Mouse (Mus musculus) limb, embryonic 12.5 days (tissue): ENCODE data around the gene R3hdml. TPM values are rescaled to one million over a fixed set of nuclear protein-coding genes. Genes with fewer than 3 reads are reported as not detected.
"Not testable (repeated sequence)": the region's sequence is repeated elsewhere in the genome, so short reads cannot be mapped to it uniquely, and the experiment has no call there.

Experiments
- ATAC-seq: fragments of 200-750 bp; cut with Nextera tagmentation; 2 replicates; pipeline ENCODE4 v1.8.0; 2017; ENCODE audit warnings: low read depth, moderate TSS enrichment; ENCODE audit not compliant: insufficient number of reproducible peaks, insufficient read depth, low FRiP score, low TSS enrichment
- H3K27ac ChIP-seq: fragments of 300-500 bp; sonication (generic); 2 replicates; pipeline ENCODE4 v1.5.1; 2016; ENCODE audit warnings: mild to moderate bottlenecking, moderate library complexity
- H3K27me3 ChIP-seq: fragments of 300-500 bp; sonication (generic); 2 replicates; pipeline ENCODE4 v1.6.1; 2016; ENCODE audit warnings: mild to moderate bottlenecking, moderate library complexity
- H3K36me3 ChIP-seq: fragments of 300-500 bp; sonication (generic); 2 replicates; pipeline ENCODE4 v1.6.1; 2016; ENCODE audit warnings: mild to moderate bottlenecking, moderate library complexity
- H3K4me1 ChIP-seq: fragments of 300-500 bp; sonication (generic); replicated peaks from 2 replicates; pipeline ENCODE4 v1.6.1; 2016
- H3K4me2 ChIP-seq: fragments of 300-500 bp; sonication (generic); 2 replicates; pipeline ENCODE4 v1.6.1; 2016; ENCODE audit warnings: mild to moderate bottlenecking, moderate library complexity
- H3K4me3 ChIP-seq: fragments of 300-500 bp; sonication (generic); replicated peaks from 2 replicates; pipeline ENCODE4 v1.5.1; 2016; ENCODE audit warnings: mild to moderate bottlenecking
- H3K9ac ChIP-seq: fragments of 300-500 bp; sonication (generic); replicated peaks from 2 replicates; pipeline ENCODE4 v1.6.1; 2016; ENCODE audit warnings: mild to moderate bottlenecking, moderate library complexity
- H3K9me3 ChIP-seq: fragments of 300-500 bp; sonication (generic); 2 replicates; pipeline ENCODE4 v1.6.1; 2016; ENCODE audit warnings: mild to moderate bottlenecking, moderate library complexity
- WGBS: fragments of 180-500 bp; shearing (Covaris S2); methylation state at CpG from one replicate; pipeline ENCODE4 v1.1.7; 2016; 5-methylcytosine and 5-hydroxymethylcytosine counted together
- polyA plus RNA-seq: library from polyadenylated mRNA; unstranded; fragments of >200 nt; fragmentation: Nextera tagmentation; extraction: Ambion mirVana; gene quantifications from 2 replicates; pipeline ENCODE4 v1.2.1, GENCODE M21; 2016

The R3hdml gene
- polyA plus RNA-seq, 1 experiment from 2014 or later, result not detected

DNA sequence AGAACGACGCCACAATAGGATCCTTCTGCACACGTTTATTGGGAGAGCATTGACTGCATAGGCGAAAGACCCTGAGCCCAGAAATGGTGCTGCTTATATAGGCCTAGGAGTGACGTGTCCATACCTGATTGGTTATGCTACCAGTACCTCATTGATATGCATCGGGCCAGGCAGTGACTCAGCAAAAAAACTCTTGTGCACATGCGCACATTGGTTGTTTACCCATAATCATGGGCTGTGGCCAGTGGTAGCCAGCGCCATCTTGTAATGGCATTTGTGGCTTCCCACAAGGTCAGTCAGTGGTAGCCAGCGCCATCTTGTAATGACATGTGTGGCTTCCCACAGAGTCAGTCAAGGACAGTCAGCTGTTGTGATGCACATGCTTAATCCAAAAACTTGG is 30.8 kb upstream of the R3hdml start:
- not testable (repeated sequence) for H3K4me1 ChIP-seq, ATAC-seq, H3K36me3 ChIP-seq, H3K4me3 ChIP-seq, H3K9ac ChIP-seq, H3K9me3 ChIP-seq, H3K4me2 ChIP-seq, H3K27ac ChIP-seq
- WGBS, result 94% methylated on average over 9 of the region's 9 CpGs
- peaks cover 28% of the 10 kb centered on the region for H3K27me3 ChIP-seq

DNA sequence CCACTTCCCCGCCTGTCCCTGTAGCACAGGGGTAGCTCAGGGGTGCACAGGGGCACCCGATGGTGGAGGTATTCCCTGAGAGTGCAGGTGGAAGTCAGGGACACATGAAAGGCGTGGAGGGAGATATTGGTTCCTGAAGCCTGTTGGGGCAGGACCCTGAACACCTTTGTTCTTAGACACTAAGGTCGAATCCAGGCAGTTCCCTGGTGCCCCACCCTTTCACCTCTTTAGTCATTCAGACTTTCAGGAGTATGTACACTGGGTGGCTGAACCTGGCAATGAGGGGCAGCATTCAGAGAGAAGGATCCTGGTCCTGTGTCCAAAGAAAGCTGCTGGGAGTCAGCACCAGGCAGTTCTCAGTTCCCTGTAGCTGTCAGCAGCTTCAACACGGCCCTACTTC is 29.7 kb upstream of the R3hdml start:
- H3K36me3 ChIP-seq, result peaks cover 18% of the 10 kb centered on the region
- H3K4me3 ChIP-seq, result no peak overlapping the region
- H3K27ac ChIP-seq, result no peak overlapping the region
- H3K4me2 ChIP-seq, result no peak overlapping the region
- ATAC-seq, result no peak
- H3K27me3 ChIP-seq, result peaks cover 28% of the 10 kb centered on the region
- no peaks in the 10 kb centered on the region for H3K9me3 ChIP-seq
- no peaks in the 10 kb centered on the region for H3K4me1 ChIP-seq
- WGBS, result 85% methylated on average over 5 of the region's 5 CpGs
- no peak overlapping the region for H3K9ac ChIP-seq

DNA sequence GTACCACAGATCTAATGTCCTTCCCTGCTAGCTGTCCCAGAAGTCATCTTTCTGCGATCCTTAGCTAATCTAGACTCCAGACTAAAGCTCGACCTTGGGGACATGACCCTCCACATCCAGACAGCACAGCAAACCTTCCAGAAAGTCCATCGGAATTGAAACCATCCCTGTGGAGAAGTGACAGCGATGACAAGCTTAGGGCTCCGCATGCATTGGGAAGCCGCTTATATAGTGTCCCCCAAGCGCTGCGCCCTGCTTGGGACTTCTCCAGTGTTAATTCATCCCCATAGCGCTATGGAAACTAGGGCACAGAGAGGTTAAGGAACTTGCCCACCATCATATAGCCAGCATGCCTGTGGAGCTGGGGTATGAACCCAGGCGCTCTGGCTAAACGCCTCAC is 29.3 kb upstream of the R3hdml start:
- Histone ChIP-seq H3K9me3 (no peaks in the 10 kb centered on the region), H3K4me2 (no peak overlapping the region), H3K27me3 (peaks cover 24% of the 10 kb centered on the region), H3K27ac (no peak overlapping the region), H3K9ac (no peak overlapping the region), H3K36me3 (peaks cover 21% of the 10 kb centered on the region), H3K4me1 (no peaks in the 10 kb centered on the region), H3K4me3 (no peak overlapping the region)
- no peak for ATAC-seq
- 69% methylated on average over 11 of the region's 11 CpGs for WGBS

DNA sequence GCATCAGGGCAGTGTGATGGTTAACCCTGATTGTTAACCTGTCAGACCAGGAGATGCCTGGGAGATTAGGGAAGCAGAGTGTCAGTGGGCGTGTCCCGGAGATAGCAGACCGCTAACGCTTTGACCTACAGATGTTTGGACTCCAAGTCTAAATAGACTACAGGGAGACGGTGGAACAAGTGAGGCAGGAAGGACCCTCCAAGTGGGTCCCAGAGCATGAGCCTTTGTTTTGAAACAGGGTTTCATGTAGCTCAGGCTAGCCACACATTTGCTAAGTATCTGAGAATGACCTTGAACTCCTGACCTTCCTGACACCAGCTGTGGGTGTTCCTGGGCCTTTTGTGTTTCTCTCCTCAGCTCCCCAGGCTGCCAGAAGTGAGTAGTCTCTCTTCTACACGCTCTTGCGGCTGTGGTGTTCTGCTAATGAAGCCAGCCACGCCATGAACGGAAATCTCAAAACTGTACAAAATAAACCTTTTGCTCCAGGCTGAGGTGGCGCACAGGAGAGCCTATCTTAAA is 28.8 kb upstream of the R3hdml start:
- Histone ChIP-seq H3K4me3 (no peak overlapping the region), H3K4me1 (no peaks in the 10 kb centered on the region), H3K36me3 (peaks cover 26% of the 10 kb centered on the region), H3K27ac (no peak overlapping the region), H3K4me2 (no peak overlapping the region), H3K27me3 (peaks cover 19% of the 10 kb centered on the region), H3K9me3 (no peaks in the 10 kb centered on the region), H3K9ac (no peak overlapping the region)
- 56% methylated on average over 10 of the region's 10 CpGs for WGBS
- ATAC-seq, result no peak

DNA sequence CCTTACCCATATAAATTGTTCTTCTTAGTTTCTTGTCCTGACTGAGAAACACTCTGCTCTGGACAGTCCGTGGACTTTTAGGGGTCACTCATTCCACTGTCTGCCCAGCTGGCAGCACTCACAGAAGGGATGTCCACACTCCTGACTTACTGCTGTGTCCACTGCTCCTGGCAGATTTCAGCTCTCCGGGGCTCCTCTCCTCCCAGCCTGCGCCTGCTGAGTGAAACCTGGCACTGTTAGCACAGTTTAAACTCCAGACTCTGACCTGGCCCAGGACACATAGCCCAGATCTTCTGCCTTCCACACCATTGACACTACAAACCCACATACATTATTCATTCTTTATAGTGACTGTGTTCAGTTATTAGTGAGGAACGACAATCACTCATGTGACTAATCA is 28.1 kb upstream of the R3hdml start:
- no peak overlapping the region for H3K9ac ChIP-seq
- peaks cover 12% of the 10 kb centered on the region for H3K27me3 ChIP-seq
- H3K36me3 ChIP-seq, result peaks cover 33% of the 10 kb centered on the region
- WGBS, result 79% methylated on average over 4 of the region's 4 CpGs
- no peak overlapping the region for H3K27ac ChIP-seq
- H3K4me1 ChIP-seq, result no peaks in the 10 kb centered on the region
- no peaks in the 10 kb centered on the region for H3K9me3 ChIP-seq
- ATAC-seq, result no peak
- no peak overlapping the region for H3K4me2 ChIP-seq
- H3K4me3 ChIP-seq, result no peak overlapping the region

DNA sequence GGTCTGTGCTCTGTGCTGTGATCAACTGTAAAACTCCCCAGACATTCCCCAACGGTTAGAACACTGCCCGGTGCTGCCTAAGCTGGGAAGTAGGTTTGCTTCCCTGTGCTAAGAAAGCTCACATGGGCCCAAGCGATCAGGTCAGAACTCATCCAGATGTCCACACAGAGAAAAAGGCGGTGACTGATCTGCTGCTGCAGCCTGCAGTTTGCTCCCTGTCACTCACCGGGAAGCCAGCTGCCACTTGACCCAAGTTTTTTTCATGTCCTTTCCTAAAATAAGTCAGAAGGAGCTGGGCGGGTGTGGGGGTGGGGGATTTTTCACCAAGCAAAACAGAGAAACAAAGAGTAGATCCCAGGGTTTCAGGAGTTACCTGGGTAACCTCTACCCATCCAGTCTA is 27.6 kb upstream of the R3hdml start:
- WGBS, result 66% methylated on average over 6 of the region's 6 CpGs
- Histone ChIP-seq H3K4me2 (no peak overlapping the region), H3K36me3 (peaks cover 38% of the 10 kb centered on the region), H3K4me1 (no peaks in the 10 kb centered on the region), H3K27me3 (peaks cover 6% of the 10 kb centered on the region), H3K9ac (no peak overlapping the region), H3K9me3 (no peaks in the 10 kb centered on the region), H3K27ac (no peak overlapping the region), H3K4me3 (no peak overlapping the region)
- ATAC-seq, result no peak

DNA sequence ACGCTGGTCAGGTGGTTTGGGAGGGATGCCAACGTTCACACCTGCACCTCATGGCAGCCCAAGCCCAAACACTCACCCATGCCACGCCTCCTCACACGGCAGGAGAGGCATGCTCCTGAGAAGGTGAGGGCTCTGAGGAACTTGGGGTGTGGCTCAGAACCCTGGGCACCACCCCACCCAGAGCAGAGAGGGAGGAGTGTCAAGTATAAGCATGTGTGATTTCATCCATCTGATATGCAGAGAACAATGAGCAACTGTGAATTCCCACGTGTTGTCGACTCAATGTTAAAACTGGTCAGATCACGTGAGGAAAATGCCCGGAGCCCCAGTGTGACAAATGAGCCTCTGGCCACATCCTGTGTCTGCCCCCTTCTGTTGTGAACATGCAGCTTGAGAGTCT is 25.3 kb upstream of the R3hdml start:
- 70% methylated on average over 8 of the region's 8 CpGs for WGBS
- no peak for ATAC-seq

DNA sequence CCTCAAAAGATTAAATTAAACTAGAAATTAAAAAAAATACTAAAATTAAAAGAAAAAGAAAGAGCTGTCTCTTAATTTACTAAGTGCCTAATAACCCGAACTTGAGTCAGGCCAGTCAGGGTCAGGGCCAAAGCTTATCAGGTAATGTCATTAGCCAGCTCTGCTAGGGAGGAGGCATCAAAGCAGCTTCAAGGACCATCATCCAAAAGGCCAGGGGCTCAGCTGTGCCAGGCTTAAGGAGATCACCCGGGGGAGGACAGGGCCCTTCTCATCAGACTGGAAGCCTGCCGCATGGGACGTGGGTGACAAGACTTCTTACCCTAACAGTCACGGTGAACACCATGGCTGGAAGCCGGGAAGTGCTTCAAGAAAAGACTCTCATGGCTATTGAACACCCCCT is 24.5 kb upstream of the R3hdml start:
- no peak overlapping the region for H3K9ac ChIP-seq
- ATAC-seq, result no peak
- H3K9me3 ChIP-seq, result no peaks in the 10 kb centered on the region
- no peaks in the 10 kb centered on the region for H3K27me3 ChIP-seq
- WGBS, result 89% methylated on average over 6 of the region's 6 CpGs
- H3K4me1 ChIP-seq, result peaks cover 10% of the 10 kb centered on the region
- peaks cover 42% of the 10 kb centered on the region for H3K36me3 ChIP-seq
- no peak overlapping the region for H3K4me3 ChIP-seq
- H3K4me2 ChIP-seq, result no peak overlapping the region
- H3K27ac ChIP-seq, result no peak overlapping the region

More for the DNA sequence above, 25.3 kb upstream of the R3hdml start:
- H3K4me2 ChIP-seq, result no peak overlapping the region
- H3K27ac ChIP-seq, result no peak overlapping the region
- no peaks in the 10 kb centered on the region for H3K9me3 ChIP-seq
- no peak overlapping the region for H3K9ac ChIP-seq
- no peaks in the 10 kb centered on the region for H3K27me3 ChIP-seq
- H3K4me1 ChIP-seq, result peaks cover 8% of the 10 kb centered on the region
- H3K36me3 ChIP-seq, result peaks cover 42% of the 10 kb centered on the region
- no peak overlapping the region for H3K4me3 ChIP-seq

DNA sequence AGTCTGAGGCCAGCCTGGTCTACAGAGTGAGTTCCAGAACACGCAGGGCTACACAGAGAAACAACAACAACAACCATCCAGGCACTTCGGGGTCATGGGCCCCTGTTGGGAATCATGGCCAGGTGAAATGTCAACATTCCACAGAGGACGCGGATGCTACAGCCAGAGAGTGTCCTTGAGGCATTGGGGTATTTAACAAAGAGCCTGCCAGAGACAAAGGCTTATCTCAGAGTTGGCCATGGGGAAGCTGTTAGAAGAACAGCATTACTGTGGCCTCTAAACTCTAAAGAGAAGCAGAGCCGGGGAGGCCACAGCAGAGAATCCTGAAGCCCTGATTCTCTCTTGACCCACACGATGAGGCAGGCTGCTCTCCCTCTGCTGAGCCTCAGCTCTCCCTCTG is 23.3 kb upstream of the R3hdml start:
- 88% methylated on average over 6 of the region's 6 CpGs for WGBS
- no peaks in the 10 kb centered on the region for H3K9me3 ChIP-seq
- H3K4me1 ChIP-seq, result peaks cover 10% of the 10 kb centered on the region
- H3K4me2 ChIP-seq, result no peak overlapping the region
- no peak overlapping the region for H3K4me3 ChIP-seq
- no peaks in the 10 kb centered on the region for H3K27me3 ChIP-seq
- no peak overlapping the region for H3K9ac ChIP-seq
- peaks cover 42% of the 10 kb centered on the region for H3K36me3 ChIP-seq
- no peak for ATAC-seq
- no peak overlapping the region for H3K27ac ChIP-seq

DNA sequence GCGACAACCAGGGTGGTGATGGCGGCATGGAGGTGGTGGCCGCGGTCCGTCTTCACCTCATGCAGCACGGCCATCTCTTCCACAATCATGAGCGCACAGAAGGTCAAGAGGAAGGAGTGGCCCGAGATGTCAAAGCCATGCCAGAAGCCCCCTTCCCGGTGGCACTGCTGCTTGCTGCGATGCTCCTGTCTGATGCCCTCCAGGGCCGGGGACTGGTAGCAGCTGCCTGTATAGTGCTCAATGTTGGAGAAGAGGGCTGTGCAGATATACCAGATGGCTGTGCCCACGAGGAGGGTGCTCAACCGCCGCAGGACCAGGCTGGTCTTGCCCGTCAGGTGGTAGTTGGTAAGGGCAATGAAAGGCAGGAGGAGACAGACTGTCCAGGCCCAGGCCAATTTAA is 22.4 kb upstream of the R3hdml start:
- WGBS, result 95% methylated on average over 15 of the region's 15 CpGs
- no peak for ATAC-seq
- Histone ChIP-seq H3K4me3 (no peak overlapping the region), H3K4me2 (no peak overlapping the region), H3K36me3 (peaks cover 42% of the 10 kb centered on the region), H3K9me3 (no peaks in the 10 kb centered on the region), H3K27ac (no peak overlapping the region), H3K9ac (no peak overlapping the region), H3K4me1 (peaks cover 10% of the 10 kb centered on the region), H3K27me3 (no peaks in the 10 kb centered on the region)

DNA sequence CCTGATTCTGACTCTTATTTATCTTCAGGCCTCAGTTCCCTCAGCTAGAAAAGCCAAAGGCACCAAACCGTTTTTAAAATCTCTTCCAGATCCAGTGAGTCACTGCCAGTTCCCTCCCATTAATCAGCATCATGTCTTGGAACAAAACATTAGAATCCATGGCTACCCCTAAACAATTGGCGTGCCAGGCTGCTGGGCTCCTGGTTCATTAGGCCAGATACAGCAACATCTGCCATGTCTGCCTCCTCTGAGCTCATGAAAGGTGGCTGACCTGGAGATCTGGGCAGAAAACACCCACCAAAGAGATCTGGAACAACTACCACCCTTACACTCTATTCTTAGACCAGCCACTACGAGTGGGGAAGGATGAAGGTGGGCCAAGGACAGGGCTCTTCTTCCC is 21.0 kb upstream of the R3hdml start:
- H3K27me3 ChIP-seq, result no peaks in the 10 kb centered on the region
- H3K36me3 ChIP-seq, result peaks cover 34% of the 10 kb centered on the region
- no peak for ATAC-seq
- peak overlapping the region; percentile 79 for H3K4me3 ChIP-seq
- no peak overlapping the region for H3K27ac ChIP-seq
- H3K9me3 ChIP-seq, result no peaks in the 10 kb centered on the region
- H3K4me2 ChIP-seq, result peak overlapping the region; percentile 81
- WGBS, result 78% methylated on average over 3 of the region's 3 CpGs
- peak overlapping the region; percentile 79; the same call in 1 of the 2 replicates for H3K9ac ChIP-seq
- H3K4me1 ChIP-seq, result peaks cover 10% of the 10 kb centered on the region

DNA sequence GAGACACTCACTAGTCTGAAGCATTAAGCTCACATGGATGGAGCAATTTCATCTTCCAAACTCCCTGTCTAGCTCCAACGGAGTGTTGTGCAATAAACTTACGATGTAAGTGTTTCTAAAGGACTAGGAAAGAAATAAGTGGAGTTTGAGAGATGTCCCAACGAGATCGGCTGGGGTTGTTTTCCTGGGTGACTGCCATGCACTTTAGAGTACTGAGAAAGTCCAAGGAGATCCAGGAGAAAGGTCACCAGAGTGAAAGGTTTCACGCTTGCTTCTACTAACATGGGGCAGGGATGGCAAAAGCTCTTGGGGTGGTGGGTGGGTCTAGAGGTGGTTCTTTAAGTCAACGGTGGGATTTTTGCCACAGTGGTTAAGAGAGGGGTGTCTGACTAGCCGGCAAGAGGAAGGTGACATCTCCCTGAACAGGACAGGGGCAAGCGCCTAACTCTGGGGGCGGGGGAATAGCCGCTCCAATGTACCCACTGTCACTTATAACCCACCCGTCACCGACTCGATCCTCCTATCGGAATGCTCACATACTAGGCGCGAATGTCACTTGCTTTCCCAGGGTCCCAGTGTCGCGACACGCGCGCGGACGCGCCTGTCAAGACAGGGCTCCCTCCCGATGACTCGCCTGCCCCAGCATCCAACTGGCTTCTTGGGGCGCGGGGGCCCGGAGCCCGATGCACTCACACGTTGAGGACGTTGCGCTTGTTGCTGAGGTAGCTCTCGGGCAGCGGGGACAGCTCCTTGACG is 20.2 kb upstream of the R3hdml start:
- Histone ChIP-seq H3K4me1 (peaks cover 10% of the 10 kb centered on the region), H3K9ac (peak overlapping the region; percentile 79), H3K27ac (no peak overlapping the region), H3K27me3 (no peaks in the 10 kb centered on the region), H3K9me3 (no peaks in the 10 kb centered on the region), H3K4me3 (peak overlapping the region; percentile 79), H3K36me3 (peaks cover 27% of the 10 kb centered on the region), H3K4me2 (peak overlapping the region; percentile 81)
- peak; percentile 66 for ATAC-seq
- 6% methylated on average over 36 of the region's 36 CpGs for WGBS
